Mouse (Mus musculus): ENCODE data around the gene Wnt6. TPM values are rescaled to one million over a fixed set of nuclear protein-coding genes. Genes with fewer than 3 reads are reported as not detected.
"Not testable (repeated sequence)": the region's sequence is repeated elsewhere in the genome, so short reads cannot be mapped to it uniquely, and the experiment has no call there.

Gene Wnt6
- total RNA-seq, 1 experiment from 2014 or later = 2.2 TPM

DNA sequence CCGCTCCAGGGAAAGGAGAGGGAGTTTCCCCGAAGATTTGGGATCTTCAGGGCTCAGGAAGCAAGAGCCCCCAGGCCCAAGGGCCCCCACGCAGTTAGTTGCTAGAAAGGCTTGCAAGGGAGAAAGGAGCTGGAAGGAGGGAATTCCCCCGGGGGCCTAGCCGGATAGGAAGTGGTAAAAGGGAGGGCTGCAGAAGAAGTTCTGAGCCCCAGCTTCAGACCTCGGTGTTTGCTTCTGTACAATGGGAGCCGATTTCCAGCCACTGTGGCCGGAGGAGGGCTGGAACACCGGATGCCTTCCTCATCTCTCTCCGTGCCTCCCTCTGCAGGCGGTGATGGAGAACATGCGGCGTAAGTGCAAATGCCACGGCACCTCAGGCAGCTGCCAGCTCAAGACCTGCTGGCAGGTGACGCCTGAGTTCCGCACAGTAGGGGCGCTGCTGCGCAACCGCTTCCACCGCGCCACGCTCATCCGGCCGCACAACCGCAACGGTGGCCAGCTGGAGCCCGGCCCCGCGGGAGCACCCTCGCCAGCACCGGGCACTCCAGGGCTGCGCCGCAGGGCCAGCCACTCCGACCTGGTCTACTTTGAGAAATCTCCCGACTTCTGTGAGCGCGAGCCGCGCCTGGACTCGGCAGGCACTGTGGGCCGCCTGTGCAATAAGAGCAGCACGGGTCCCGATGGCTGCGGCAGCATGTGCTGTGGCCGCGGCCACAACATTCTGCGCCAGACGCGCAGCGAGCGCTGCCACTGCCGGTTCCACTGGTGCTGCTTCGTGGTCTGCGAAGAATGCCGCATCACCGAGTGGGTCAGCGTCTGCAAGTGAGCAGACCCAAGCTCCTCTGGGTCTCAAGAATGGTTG, 31.3 kb downstream of the Wnt6 start:
- ATAC-seq (replicated peaks; ENCODE audit: insufficient number of reproducible peaks, low FRiP score, low TSS enrichment, poor library complexity, severe bottlenecking) = no peak; the same call in 1 of the 2 replicates

DNA sequence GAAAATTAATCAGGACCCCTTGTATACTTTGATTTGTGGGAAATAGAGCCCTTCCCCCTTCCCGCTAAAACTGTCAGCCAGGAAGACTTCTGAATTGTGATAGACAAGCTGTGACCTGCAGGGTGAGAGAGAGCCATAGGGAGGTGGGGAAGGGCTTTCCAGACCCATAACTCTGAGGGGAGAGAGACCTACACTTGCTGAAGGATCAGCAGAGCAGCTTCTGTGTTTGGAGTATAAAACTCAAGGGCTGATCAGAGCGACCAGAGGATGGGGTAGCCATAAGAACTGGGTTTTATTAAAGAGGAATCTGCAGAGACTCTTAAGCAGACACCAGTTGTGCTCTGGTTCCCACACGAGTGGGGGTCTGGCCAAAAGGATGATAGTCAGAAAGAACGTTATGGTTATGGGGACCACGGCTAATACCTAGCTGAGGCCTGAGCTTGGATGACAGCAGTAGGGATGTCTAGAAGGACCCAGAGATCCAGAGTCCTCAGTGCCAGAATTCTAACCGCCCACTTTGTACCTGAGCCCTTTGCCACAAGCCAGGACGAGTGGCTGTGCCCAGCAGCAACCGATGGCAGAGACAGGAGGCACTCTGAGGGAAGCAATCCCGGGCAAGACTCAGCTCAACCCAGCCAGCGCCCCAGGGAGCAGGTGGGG, 32.6 kb downstream of the Wnt6 start:
- no peak for ATAC-seq (replicated peaks; ENCODE audit: insufficient number of reproducible peaks, low FRiP score, low TSS enrichment, poor library complexity, severe bottlenecking)

DNA sequence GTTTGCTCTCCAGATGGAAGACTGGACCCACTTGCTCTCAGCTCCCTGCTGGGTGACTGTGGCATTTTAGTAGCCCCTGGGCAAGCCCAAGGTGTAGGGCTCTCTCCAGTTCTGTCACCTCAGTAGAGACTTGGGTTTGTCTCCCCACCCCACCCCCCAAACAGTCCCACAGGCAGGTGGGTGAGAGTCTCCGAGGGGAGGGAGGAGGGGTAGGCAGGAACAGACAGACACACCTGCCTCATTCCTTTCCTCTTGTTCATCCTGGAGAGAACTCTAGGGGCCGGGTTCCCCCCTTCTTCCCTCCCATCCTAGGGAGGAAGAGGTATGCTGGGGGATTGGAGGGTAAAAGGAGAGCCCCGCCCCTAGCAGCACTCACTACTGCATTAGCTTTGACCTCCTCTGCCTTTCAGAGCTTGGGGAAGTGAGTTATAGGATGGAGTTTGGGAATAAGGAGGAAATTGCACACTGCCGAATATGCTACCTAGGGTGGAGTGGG, 33.7 kb downstream of the Wnt6 start:
- ATAC-seq (replicated peaks; ENCODE audit: insufficient number of reproducible peaks, low FRiP score, low TSS enrichment, poor library complexity, severe bottlenecking) = no peak

DNA sequence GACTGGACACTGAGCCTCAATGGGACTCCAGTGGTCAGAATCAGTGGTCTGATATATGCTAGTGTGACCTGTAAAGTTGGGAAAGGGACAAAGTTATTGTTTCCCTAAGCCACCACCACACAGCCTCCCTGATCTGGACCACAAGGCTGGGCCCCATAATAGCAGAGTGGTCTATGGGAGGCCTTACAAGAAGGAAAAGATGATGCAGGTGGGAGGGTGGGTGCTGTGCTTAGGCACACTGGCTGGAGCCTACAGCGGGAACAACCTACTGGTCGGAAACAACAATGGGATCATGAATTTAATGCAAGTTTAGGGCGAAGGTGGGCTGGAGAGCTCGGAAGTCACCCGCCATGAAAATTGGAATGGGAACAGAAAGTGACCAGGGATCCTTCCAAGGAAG, 34.2 kb downstream of the Wnt6 start:
- ATAC-seq (replicated peaks; ENCODE audit: insufficient number of reproducible peaks, low FRiP score, low TSS enrichment, poor library complexity, severe bottlenecking) = no peak

DNA sequence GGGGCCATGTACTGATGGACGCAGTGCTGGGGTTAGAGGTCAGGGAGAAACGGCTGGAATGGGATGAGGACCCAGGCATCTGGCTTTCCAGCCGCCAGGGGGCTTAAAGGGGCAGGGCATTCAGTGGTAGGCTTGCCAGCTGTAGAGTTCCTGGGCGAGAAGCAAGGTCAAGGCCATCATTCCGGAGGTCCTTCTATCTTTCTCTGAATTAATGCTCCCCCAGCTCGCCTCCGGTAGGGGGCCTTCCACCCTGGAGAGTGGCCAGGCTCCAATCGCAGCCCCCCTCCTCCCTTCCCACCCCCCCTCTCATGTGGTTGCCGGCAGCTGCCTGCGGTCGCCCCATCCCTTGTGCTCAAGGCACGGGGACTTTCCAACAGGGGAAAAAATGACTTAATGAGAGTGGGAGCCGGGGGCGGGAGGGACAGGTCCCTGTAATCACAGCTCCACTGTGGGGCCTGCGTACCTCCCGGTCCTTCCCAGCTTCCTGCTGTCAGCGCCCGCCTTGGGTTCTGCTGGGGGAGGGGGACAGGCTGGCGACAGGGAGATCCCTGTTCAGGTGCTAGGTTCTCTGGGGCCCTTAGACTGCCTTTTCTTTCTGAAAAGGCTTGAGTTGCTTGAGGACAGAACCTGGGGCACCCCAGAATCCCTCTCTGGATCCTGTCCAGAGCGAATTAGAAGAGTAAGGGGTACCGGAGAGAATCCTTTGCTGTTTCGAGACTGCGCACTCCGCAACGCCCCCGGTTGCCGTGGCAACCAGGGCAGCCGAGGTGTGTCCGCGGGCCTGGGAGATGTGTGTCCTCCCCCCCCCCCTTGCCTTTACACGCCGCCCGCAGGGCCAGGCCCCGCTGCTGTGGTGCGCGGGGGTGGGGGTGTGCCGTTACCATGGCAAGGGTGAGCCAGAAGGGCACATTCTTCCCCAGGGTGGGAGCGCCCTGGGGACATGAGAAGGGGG, 34.9 kb downstream of the Wnt6 start:
- no peak for ATAC-seq (replicated peaks; ENCODE audit: insufficient number of reproducible peaks, low FRiP score, low TSS enrichment, poor library complexity, severe bottlenecking)

DNA sequence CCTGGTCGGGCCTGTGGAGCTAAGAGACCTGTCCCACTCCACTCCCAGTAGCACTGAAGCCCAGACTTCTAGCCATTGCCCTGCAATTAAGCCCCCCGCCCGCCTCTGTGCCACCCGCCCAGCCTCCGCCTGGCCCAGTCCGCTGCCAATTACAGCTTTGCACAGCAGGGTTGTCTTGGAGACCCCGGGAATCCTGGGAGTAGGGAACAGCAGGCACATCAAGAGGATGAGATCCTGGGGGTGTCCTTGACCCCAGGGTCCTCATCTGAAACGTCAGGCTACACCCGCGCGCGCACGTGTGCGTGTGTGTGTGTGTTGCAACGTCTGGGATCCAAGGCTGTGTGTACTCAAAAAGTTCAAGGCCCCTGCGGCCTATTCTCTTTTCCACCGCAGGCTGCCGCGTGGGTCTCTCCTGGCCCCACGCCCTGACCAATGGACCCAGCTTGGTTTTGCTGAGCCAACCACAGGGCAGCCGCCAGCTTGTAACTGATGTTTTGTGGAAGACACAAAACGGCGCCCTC, 35.9 kb downstream of the Wnt6 start:
- no peak for ATAC-seq (replicated peaks; ENCODE audit: insufficient number of reproducible peaks, low FRiP score, low TSS enrichment, poor library complexity, severe bottlenecking)

DNA sequence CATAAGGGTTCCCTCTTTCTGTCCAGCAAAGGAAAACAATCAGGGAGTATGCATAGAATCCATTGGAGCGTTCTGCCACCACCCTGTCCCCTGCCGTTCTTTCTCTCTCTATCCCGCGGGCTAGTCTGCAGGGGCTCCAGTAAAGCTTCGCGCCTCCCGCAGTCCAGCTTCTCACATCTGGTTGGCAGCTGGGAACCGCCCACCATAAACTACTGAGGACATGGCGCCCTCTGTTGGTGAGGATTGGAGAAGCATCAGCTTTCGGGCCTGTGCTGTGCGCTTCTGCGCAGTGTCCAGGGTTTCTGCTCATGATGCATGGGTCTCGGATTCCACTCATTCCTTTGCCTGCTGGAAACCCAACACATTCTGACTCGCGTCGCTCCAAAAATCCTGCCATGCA, 36.4 kb downstream of the Wnt6 start:
- peak; percentile 90 for ATAC-seq (replicated peaks; ENCODE audit: insufficient number of reproducible peaks, low FRiP score, low TSS enrichment, poor library complexity, severe bottlenecking)

DNA sequence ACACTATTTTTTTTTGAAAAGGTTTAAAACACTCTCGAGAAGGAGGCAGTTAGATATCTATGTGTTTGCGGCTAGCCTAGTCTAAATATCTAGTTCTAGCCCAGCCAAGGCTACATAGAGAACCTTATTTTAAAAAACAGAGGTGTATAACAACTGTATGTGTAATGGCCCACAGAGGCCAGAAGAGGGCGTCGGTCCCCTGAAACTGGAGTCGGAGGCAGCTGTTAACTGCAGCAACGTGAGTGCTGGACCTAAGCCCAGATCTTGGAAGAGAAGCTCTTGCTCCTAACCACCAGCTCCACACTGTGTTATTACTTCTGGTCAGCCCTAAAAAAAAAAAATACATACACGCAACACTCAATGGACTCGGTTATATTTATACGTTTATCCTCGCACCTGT, 37.3 kb downstream of the Wnt6 start:
- no peak for ATAC-seq (replicated peaks; ENCODE audit: insufficient number of reproducible peaks, low FRiP score, low TSS enrichment, poor library complexity, severe bottlenecking)

DNA sequence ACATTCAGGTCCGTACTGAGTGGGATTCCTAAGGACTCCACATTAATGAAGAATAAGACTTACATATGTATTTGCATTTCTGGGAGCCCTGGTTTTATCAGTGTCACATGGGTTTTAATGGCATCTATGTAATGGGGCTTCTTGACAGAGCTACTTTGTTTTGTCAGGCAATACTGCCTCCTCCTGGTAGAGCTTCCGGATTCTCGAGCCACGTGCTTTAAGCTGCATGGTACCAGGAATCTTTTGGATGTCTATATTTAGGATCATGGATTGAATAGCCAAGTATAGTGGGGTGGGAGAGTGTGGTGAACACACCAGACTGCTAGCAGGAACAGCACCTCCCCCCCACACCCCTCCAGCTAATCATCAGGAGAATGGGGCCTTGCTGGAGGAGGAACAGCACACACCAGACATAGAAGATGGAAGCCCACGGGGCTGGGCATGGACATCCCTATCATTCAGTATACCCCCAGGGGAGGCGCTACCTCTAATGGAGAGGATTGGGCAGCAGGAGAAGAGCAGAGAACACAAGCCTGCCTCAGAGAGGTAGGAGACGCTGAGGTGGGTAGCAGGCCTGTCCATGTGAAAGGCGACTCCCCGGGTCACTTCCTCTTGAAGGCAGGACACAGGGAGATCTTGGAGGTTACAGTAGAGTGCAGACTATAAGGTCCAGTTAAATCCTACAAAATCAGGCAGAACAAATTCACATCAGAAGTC, 43.4 kb downstream of the Wnt6 start:
- no peak for ATAC-seq (replicated peaks; ENCODE audit: insufficient number of reproducible peaks, low FRiP score, low TSS enrichment, poor library complexity, severe bottlenecking)

DNA sequence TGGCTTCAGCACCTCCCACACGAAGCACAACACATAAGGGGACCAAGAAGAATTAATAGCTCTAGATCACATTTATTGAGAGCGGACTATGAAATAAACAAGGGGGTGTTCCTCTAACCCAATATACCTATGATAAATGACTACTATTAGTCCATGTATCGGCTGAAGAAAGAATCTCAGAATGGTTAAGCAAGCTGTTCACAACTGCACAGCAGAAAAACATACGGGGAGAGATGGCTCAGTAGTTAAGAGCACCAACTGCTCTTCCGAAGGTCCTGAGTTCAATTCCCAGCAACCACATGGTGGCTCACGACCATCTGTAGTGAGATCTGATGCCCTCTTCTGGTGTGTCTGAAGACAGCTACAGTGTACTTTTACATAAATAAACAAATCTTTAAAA, 44.3 kb downstream of the Wnt6 start:
- not testable (repeated sequence) for ATAC-seq (replicated peaks; ENCODE audit: insufficient number of reproducible peaks, low FRiP score, low TSS enrichment, poor library complexity, severe bottlenecking)

DNA sequence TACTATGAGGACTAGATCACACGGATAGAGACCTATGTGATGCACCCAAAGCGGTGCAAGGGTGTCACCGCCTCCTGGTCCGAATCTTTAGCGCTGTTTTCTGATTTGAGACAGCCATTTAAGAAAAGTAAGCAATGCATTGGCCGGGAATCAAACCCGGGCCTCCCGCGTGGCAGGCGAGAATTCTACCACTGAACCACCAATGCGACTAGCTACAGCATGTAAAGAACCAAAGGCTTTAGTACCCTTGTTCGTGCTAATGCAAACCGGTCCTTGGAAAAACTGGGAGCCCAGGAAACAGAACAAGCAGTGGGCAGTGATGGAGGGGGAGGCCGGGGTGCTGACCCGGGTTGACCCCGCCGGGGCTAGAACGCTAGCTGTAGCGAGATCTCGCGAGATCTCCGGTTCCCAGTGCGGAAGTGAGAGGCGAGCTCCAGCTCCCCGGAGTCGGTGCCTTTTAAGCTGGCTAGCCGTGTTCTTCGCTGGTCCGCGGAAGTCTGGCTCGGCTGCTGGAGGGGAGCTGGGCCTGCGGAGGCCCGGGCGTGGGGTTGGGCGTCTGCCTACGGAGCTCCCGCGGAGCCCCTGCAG, 45.0 kb downstream of the Wnt6 start:
- peak; percentile 97 for ATAC-seq (replicated peaks; ENCODE audit: insufficient number of reproducible peaks, low FRiP score, low TSS enrichment, poor library complexity, severe bottlenecking)

DNA sequence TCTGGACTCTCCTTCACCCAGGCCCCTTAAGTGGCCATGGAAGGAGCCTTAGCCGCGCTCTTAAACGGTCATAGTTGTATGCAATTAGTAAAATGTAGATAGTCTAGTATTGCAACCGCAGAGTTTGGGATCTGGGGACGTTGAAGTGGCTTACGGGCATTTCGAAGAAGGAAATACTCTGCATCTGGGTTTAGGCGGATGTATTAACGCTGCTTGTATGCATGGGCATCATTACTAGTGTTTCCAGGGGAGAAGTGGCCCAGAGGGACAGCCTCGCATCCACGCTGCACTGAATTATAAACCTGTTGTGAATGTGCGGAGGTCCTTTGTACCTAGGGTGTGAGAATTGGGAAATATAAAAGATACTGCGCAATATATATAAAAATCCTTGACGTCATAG, 45.5 kb downstream of the Wnt6 start:
- no peak for ATAC-seq (replicated peaks; ENCODE audit: insufficient number of reproducible peaks, low FRiP score, low TSS enrichment, poor library complexity, severe bottlenecking)

DNA sequence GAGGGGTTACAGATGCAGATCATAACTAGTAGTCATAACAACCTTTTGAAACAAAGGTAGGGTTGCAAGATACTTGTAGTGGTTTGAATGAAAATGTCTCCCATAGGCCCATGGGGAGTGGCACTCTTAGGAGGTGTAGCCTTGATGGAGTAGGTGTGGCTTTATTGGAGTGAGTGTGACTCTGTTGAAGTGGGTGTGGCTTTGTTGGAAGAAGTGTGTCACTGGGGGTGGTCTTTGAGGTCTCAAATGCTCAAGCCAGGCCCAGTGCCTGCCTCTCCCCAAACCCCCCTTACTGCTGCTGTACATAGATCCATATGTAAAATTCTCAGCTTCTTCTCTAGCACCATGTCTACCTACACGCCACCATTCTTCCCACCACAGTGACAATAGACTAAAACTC, 46.8 kb downstream of the Wnt6 start:
- no peak for ATAC-seq (replicated peaks; ENCODE audit: insufficient number of reproducible peaks, low FRiP score, low TSS enrichment, poor library complexity, severe bottlenecking)

DNA sequence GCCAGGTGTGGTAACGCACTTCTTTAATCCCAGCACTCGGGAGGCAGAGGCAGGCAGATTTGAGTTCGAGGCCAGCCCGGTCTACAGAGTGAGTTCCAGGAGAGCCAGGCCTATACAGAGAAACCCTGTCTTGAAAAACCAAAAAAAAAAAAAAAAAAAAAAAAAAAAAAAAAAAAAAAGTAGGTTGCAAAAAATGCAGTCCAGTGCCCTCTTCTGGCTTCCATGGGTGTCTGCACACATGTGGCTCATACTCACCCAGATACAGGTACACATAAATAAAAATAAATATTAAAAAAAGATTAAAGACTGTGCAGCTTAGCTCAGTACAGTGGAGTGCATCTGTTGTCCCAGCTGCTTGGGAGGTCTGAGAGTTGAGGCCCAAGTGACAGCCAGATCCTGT, 51.9 kb downstream of the Wnt6 start:
- not testable (repeated sequence) for ATAC-seq (replicated peaks; ENCODE audit: insufficient number of reproducible peaks, low FRiP score, low TSS enrichment, poor library complexity, severe bottlenecking)

DNA sequence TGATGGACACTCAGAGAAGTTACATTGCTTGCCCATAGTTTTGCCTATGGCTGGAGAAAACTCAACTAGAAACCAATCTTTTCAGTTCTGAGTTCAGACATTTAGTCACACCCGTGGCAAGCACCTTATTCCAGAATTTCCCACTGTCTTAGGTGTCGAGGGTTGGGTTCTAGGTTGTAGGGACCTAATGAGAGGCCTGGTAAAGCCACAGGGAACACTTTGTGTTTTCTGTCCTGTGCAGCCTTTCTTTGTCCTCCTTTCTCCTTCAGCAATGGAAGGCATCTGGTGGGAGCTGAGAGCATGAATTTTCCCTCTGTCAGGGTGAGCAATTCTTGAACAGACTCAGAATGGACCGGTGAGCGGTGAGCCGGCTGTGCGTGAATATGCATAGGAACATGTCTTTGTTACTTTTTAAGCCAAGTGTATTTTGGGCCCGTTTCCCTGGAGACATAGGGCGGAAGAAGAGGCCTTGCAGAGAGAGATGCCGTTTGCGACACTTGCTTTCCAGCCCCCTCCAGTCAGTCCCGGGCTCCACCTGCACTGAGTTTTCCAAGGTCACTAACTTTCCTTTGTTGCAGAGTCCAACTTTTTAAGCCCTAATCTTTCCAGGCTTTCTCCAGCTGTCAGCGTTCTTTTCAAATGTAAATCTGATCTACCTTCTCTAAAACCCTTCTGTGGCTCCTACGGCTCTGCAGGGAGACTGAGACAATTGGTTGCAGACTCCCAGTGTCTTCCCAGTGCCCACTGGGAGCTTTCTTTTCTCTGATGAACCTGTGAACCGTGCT, 53.0 kb downstream of the Wnt6 start:
- no peak for ATAC-seq (replicated peaks; ENCODE audit: insufficient number of reproducible peaks, low FRiP score, low TSS enrichment, poor library complexity, severe bottlenecking)

DNA sequence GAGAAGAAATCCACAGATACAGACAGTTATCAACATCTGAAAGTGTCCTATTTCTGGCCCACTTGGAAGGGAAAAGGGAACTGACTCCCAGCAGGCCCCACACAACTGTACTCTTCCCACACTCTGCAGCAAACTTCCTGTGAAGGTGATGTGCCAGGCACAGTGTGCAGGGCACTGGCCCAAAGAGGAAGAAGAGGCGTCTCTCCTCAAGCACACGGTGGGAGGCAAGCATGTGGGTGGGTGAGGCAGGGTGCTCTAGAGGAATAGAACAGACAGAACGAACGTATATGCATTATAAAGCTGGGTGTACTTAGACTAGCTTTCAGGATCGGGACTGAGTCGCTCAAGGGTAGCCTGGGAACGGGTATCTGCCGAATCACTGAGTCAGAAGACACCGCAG, 58.4 kb downstream of the Wnt6 start:
- no peak for ATAC-seq (replicated peaks; ENCODE audit: insufficient number of reproducible peaks, low FRiP score, low TSS enrichment, poor library complexity, severe bottlenecking)

DNA sequence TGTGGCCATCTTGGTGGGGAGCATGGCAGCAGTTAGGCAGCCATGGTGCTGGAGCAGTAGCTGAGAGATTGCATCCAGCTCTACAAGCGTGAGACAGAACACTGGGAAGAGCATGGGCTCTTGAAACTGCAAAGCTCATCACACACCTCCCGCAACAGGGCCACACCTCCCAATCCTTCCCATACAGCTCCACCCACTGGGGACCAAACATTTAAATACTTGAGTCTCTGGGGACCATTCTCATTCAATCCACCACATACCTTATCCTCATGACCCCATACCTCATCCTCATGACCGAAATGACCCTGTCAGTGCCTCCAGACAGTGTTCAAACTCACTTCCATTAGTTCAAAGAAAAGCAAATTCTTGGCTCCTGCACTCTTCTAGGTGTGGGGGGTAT, 61.6 kb downstream of the Wnt6 start:
- ATAC-seq (replicated peaks; ENCODE audit: insufficient number of reproducible peaks, low FRiP score, low TSS enrichment, poor library complexity, severe bottlenecking) = no peak
